Mouse (Mus musculus) bone marrow macrophage, adult 2 months (primary cell): ENCODE measurements around the gene Odr4.

ENCODE experiments used
- CTCF ChIP-seq: IDR thresholded peaks from 2 replicates; pipeline ENCODE4 v1.5.1; 2012; ENCODE audit warnings: low read depth, mild to moderate bottlenecking, low read length, moderate library complexity
- POLR2A ChIP-seq: IDR thresholded peaks from 2 replicates; pipeline ENCODE4 v1.6.1; 2012; ENCODE audit warnings: mild to moderate bottlenecking, low read depth, low read length, borderline replicate concordance

DNA sequence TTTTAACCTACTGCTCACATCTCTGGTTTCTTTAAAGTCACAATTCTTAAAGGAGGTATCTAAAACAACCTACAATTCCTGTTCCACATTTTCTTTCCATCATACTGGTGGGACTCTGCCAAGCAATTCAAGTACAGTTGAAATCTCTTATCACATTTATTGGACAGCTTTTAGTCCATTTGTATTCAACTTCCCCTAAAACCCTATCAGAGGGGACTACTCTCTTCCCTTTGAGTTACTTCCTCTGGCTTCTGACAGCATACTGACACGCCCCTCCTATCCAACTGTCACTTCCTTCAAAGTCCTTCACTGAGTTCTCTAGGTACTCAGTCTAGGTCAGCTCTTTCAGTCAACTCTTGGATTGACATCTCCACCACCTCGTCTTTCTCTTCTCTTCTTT, 57.8 kb downstream of the Odr4 start:
- no peak for TF ChIP-seq POLR2A
- no peak for TF ChIP-seq CTCF
